Mouse (Mus musculus): ENCODE data around the gene Ccdc57.

The Ccdc57 gene

GRCm38 (mm10) chr11:120959564-120959963, 26.9 kb upstream of the Ccdc57 start:
- no peak for DNase-seq (ENCODE audit: low read depth, low spot score)
- Histone ChIP-seq H3K27me3 (ENCODE audit: control insufficient read depth, insufficient read depth, low read length, poor library complexity, severe bottlenecking) (no peaks in the 10 kb centered on the region), H3K36me3 (ENCODE audit: control insufficient read depth, insufficient read depth, low read length, poor library complexity, severe bottlenecking) (peaks cover 1% of the 10 kb centered on the region; the same call in 1 of the 2 replicates)

GRCm38 (mm10) chr11:120959066-120959465, 26.4 kb upstream of the Ccdc57 start:
- H3K36me3 ChIP-seq (ENCODE audit: control insufficient read depth, insufficient read depth, low read length, poor library complexity, severe bottlenecking) = no peaks in the 10 kb centered on the region; the same call in 1 of the 2 replicates
- DNase-seq (ENCODE audit: low read depth, low spot score) = no peak

DNA sequence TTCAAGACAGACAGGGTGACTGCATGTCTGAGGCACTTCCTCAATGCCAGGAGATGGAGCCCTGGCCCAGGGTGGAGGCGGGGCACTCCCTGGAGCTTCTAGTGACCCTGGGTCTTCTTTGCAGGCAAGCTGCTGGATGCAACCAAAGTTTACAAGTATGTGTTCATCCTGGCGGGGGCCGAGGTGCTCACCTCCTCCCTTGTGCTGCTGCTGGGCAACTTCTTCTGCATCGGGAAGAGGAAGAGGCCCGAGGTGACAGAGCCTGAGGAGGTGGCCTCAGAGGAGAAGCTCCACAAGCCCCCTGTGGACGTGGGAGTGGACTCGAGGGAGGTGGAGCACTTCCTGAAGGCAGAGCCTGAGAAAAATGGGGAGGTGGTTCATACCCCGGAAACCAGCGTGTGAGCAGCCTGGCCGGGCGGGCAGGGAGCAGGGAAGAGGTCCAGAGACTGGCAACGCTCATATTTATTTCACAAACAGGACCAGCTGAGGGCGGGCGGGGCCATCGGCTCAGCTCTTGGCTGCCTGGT, 25.1 kb upstream of the Ccdc57 start:
- H3K36me3 ChIP-seq (ENCODE audit: control insufficient read depth, insufficient read depth, low read length, poor library complexity, severe bottlenecking) = no peaks in the 10 kb centered on the region; the same call in 1 of the 2 replicates
- no peak for DNase-seq (ENCODE audit: low read depth, low spot score)
- no peaks in the 10 kb centered on the region for H3K27me3 ChIP-seq (ENCODE audit: control insufficient read depth, insufficient read depth, low read length, poor library complexity, severe bottlenecking)

More at GRCm38 (mm10) chr11:120959066-120959465, 26.4 kb upstream of the Ccdc57 start:
- no peaks in the 10 kb centered on the region for H3K27me3 ChIP-seq (ENCODE audit: control insufficient read depth, insufficient read depth, low read length, poor library complexity, severe bottlenecking)

DNA sequence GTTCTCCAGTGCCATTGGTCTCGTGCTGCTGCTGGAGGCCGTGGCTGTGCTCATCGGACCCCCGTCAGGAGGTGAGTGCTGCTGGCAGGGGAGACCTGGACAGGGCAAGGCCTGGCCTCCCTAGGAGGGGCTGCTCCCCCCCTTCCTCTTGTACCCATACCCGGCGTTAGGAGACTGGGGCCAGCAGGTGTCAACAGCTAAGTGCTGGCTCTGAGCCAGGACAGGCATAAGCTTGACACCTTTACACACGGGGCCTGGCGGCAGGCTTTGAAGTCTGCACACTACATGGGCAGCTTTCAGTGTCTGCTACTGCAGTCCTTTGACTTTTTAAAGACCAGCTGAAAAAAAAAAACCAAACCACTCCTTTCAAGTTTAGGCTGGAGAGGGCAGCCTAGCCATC, 24.4 kb upstream of the Ccdc57 start:
- Histone ChIP-seq H3K36me3 (ENCODE audit: control insufficient read depth, insufficient read depth, low read length, poor library complexity, severe bottlenecking) (no peaks in the 10 kb centered on the region; the same call in 1 of the 2 replicates), H3K27me3 (ENCODE audit: control insufficient read depth, insufficient read depth, low read length, poor library complexity, severe bottlenecking) (no peaks in the 10 kb centered on the region)
- DNase-seq (ENCODE audit: low read depth, low spot score) = no peak

- DNase-seq (ENCODE audit: low read depth, low spot score) = no peak
- H3K27me3 ChIP-seq (ENCODE audit: control insufficient read depth, insufficient read depth, low read length, poor library complexity, severe bottlenecking) = no peaks in the 10 kb centered on the region
These were observed 23.0 kb upstream of the Ccdc57 start for GRCm38 (mm10) chr11:120955701-120956100.

DNA sequence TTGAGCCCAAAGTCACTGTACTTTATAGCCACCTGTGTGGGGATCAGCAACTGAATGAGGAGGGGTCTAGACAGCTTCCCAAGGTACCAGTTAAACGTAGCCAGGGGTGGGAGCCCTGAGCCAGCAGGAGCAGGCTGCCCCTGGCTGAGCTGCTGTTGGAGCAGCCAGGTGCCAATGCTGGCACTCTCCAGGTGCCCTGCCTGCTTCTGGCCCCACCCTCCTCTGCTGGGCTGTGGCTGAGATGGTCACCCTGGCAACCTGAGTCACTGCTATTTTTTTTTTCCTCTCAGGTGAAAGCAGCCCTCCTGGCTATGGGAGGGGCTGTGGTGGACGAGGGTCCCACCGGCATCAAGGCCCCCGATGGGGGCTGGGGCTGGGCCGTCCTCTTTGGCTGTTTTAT, 22.3 kb upstream of the Ccdc57 start:
- no peak for DNase-seq (ENCODE audit: low read depth, low spot score)
- Histone ChIP-seq H3K27me3 (ENCODE audit: control insufficient read depth, insufficient read depth, low read length, poor library complexity, severe bottlenecking) (no peaks in the 10 kb centered on the region), H3K36me3 (ENCODE audit: control insufficient read depth, insufficient read depth, low read length, poor library complexity, severe bottlenecking) (no peaks in the 10 kb centered on the region)

More at GRCm38 (mm10) chr11:120955701-120956100, 23.0 kb upstream of the Ccdc57 start:
- H3K36me3 ChIP-seq (ENCODE audit: control insufficient read depth, insufficient read depth, low read length, poor library complexity, severe bottlenecking) = no peaks in the 10 kb centered on the region

- H3K36me3 ChIP-seq (ENCODE audit: control insufficient read depth, insufficient read depth, low read length, poor library complexity, severe bottlenecking) = no peaks in the 10 kb centered on the region
- H3K27me3 ChIP-seq (ENCODE audit: control insufficient read depth, insufficient read depth, low read length, poor library complexity, severe bottlenecking) = no peaks in the 10 kb centered on the region
- no peak for DNase-seq (ENCODE audit: low read depth, low spot score)
These were observed 19.4 kb upstream of the Ccdc57 start for GRCm38 (mm10) chr11:120951731-120952730.

DNA sequence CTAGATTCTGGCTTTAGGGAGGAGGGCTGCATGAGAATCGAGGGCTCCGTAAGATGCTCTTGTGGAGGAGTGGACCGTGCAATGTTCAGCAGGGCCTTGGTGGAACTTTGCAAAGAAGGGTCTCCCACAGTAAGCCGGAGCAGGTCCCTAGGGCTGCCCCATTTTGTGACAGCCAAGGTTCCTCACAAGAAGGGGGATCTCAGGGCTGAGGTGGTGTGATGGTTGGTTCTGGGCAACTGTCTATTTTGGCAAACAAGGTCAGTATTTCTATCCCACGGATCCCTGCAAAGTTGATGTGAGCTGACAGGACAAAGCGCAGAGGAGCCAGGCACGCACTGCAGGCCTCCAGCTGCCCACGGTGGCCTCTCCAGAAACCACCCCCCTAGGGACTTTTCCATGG, 18.6 kb upstream of the Ccdc57 start:
- Histone ChIP-seq H3K27me3 (ENCODE audit: control insufficient read depth, insufficient read depth, low read length, poor library complexity, severe bottlenecking) (no peaks in the 10 kb centered on the region), H3K36me3 (ENCODE audit: control insufficient read depth, insufficient read depth, low read length, poor library complexity, severe bottlenecking) (no peaks in the 10 kb centered on the region)
- no peak for DNase-seq (ENCODE audit: low read depth, low spot score)

DNA sequence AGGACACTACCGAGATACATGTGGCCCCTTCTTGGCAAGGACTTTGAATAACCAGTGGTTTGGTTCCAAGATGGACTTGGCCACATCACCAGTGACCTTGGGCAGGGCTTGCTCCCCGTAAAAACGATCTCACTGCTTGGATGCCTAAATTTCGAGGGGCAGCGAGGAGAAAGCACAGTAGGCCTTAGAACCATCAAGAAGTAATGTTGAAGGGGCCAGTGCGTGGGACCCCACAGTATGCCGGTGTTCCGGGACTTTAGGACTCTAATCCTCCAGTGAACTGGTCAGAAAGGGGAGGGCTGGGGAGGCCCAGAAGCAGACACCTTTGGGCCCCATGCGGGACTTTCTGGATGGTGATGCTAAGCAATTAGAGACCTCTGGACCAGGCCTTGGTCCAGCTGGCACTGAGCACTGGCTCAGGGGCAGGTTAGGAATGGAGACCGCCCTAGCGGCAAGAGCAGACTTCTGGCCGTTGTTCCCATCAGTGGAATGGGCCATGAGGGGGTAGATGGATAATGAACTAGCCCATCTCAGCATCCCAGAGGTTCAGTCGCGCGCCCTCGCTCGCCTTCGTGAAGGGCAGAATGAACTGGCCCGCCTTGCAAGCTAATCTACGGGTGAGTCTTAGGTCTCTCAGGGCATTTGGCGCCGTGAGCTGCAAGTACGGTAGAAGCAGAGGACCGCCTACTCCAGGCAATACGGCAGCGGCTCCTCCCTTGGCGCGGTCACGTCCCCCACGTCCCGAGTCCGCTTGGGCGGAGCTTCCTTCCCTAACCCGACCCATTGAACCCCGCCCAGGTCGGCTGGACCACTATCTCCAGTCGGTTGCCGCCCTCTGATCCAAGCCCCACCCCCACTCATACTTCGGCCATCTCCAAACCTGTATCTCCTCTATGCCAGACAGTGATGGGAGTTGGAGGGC, 17.9 kb upstream of the Ccdc57 start:
- Histone ChIP-seq H3K27me3 (ENCODE audit: control insufficient read depth, insufficient read depth, low read length, poor library complexity, severe bottlenecking) (no peaks in the 10 kb centered on the region), H3K36me3 (ENCODE audit: control insufficient read depth, insufficient read depth, low read length, poor library complexity, severe bottlenecking) (no peaks in the 10 kb centered on the region)

DNA sequence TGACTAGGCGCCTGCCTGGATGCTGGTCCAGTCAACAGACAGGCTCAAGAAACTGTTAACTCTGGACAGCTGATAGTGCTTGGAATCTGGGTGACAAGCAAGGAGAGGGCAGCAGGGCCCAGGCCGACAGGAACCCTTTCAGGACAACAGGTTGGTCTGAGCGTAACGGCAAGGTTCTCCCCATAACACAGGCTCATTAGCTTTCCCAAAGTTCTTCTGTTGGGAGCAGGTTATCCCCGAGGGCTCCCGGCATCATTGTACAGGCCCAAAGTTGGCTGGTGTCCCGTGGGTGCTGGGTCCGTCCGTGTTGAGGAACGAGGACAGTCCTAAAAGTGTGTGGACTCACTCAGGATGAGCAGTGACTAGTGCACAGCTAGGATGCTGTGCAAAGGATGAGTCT, 17.2 kb upstream of the Ccdc57 start:
- no peak for DNase-seq (ENCODE audit: low read depth, low spot score)
- Histone ChIP-seq H3K27me3 (ENCODE audit: control insufficient read depth, insufficient read depth, low read length, poor library complexity, severe bottlenecking) (no peaks in the 10 kb centered on the region), H3K36me3 (ENCODE audit: control insufficient read depth, insufficient read depth, low read length, poor library complexity, severe bottlenecking) (no peaks in the 10 kb centered on the region)

More for the DNA sequence above, 17.9 kb upstream of the Ccdc57 start:
- DNase-seq (ENCODE audit: low read depth, low spot score) = peak; percentile 67

DNA sequence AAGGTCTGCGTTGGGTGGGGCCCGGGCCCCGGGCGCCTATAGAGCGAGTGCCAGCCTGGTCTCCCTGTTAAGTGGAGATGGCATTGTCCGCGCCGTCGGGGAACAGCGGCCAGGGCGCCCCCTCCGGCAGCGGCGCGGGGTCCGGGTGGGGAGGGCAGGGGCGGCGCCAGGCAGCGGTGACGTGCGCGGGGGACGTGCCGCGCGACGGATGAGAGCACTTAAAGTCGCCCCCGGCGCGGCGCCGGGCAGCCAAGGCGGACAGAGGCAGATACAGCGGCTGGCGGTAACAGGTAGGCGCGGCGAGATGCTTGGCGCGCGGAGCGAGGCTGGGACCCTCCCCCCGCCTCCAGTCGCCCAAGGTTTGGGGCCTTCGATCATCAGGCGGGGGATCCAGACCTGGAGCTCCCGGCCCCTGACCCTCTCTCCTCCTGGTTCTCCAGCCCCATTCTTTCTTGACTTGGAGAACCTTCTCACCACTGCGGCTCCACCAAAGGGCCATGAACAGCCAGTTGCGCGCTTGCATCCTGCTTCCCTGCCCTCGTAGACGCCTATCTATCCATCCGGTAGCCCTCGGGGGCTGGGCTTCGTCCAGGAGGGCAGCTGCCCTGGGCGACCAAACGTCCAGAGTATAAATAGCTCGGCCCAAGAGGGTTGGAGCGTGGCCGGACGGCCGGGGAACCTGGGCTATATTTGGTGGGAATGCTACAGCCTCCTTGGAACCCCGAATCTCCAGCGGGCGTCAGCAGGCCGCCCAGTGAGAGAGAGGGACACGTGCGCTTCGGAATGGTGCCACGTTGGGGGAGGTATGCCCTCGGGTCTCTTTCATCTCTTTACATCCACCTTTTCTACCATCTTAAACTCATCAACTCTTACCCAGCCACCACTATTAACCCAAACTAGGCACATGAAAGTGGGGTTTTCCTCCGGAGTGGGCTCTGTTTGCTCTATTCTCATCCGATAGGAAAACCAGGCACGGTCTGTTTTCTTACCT, 16.5 kb upstream of the Ccdc57 start:
- no peaks in the 10 kb centered on the region for H3K27me3 ChIP-seq (ENCODE audit: control insufficient read depth, insufficient read depth, low read length, poor library complexity, severe bottlenecking)
- DNase-seq (ENCODE audit: low read depth, low spot score) = peak; percentile 53
- H3K36me3 ChIP-seq (ENCODE audit: control insufficient read depth, insufficient read depth, low read length, poor library complexity, severe bottlenecking) = no peaks in the 10 kb centered on the region

DNA sequence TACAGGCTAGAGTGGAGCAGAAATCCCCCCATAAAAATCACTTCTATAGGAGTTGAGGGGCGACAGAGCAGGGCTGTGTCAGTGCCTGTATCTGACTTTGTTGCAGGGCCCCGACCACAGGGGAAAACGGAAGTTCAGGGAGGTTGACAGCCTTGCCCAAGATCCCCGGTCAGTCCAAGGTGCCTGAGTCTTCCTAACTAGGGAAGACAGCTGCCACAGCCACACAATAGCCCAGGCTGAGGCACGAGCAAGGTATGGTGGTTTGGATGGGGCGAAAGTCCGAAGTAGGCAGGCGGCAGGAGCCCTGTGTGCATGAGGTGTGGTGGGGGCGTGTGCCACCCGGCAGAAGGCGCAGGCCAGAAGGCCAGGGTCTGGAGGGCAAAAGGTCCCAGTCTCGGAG, 15.7 kb upstream of the Ccdc57 start, which contains the start of gene Slc16a3:
Gene Slc16a3 (plus strand): TSS at position 153 of the 400 bp plus-strand sequence.
- Histone ChIP-seq H3K27me3 (ENCODE audit: control insufficient read depth, insufficient read depth, low read length, poor library complexity, severe bottlenecking) (no peaks in the 10 kb centered on the region), H3K36me3 (ENCODE audit: control insufficient read depth, insufficient read depth, low read length, poor library complexity, severe bottlenecking) (no peaks in the 10 kb centered on the region)
- peak; percentile 15 for DNase-seq (ENCODE audit: low read depth, low spot score)

DNA sequence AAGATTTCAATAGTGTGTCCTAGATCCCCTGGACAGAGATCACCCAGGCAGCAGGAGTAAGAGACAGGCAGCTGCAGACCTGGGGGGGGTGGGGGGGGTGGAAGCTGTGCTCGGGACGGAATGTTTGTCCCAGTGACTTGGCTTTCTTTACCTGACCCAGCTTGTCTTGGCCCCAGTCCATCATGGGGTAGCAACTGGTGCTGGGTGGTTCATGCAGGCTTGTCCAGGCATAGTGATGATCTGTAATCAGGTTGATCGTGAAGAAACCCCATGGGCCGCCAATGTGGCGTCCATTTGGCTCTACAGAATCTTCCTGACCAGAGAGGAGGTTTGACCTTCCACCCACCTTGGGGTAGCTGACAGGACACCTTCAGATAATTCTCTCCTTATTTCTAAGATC, 13.3 kb upstream of the Ccdc57 start:
- no peak for DNase-seq (ENCODE audit: low read depth, low spot score)
- Histone ChIP-seq H3K27me3 (ENCODE audit: control insufficient read depth, insufficient read depth, low read length, poor library complexity, severe bottlenecking) (no peaks in the 10 kb centered on the region), H3K36me3 (ENCODE audit: control insufficient read depth, insufficient read depth, low read length, poor library complexity, severe bottlenecking) (no peaks in the 10 kb centered on the region)

Data from splenic B cell, adult 2 months (primary cell).